Mouse (Mus musculus) left cerebral cortex, adult 9 months (tissue): ENCODE measurements around the gene Enpp5.
A peak's percentile ranks its signal among the peaks of the same experiment; 100 is the strongest.

ENCODE experiments used
- DNase-seq, 2 experiments: peaks; one replicate each; pipeline ENCODE4 v3.0.0; 2022; ENCODE audit warnings: low spot score in 2 of 2

Gene Enpp5

GRCm38 (mm10) chr17:44078631-44079350 lies at the start of gene Enpp5:
Gene Enpp5, plus strand, starts transcription at chr17:44078813.
- DNase-seq = peak; percentile 81 to 92

GRCm38 (mm10) chr17:44029616-44030015 lies 49.0 kb upstream of the Enpp5 start:
- DNase-seq = peak in 1 of 2 experiments; percentile 24

DNA sequence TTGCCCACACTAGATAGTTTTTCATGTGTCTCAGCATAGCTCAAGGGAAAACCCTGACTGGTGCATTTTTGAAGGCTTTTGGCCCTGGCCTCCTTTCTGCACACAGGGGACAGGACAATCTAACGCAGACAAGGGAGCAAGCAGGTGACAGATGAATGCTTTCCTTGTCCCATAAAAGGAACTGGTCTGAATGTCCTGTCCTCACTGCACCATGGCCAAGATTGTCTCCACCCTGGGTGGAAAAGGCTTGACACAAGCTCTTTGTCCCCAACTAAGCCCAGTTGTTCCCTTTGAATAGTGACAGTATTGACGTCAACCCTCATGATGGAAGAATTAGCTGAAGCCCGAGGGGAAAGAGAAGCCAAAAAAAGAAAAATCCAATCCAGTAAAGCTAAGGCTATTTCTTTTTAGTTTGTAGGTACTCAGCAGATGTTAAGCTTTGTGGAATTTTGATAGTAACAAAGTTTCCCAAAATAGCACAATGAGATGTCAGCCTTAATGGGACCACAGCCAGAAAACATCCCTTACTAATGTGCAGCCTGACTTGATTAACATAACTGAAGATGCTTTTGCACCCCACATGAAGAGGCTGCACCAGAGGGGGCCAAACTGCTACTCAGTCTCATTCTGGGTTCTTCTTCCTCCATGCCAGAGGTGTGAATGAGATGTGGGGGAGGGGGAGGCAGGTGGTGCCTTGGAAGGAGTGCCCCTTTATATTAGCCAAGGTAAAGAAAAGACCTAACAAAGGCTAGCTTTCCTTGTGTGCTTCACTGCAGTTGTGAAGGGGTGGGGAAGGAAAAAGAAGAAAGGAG lies 47.6 kb upstream of the Enpp5 start:
- DNase-seq = peak; percentile 58 to 61

DNA sequence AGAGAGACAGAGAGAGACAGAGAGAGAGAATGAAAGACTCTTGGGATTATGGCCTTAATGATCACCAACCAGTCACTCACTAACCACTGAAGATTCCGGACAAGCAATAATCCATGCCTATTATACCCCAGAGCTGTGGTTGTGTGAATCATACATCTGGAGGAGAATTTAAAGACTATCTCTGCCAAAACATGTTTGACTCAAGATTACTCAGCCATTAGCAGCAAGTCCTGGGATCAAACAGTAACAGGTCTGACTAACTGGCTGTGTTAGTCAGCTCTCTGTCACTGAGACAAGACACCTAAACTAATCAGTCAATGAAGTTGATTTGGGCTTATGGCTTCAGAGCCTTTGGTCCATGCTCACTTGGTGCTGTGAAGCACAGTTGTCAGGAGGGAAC lies 43.6 kb upstream of the Enpp5 start:
- DNase-seq = no peak

GRCm38 (mm10) chr17:44038656-44039055 lies 40.0 kb upstream of the Enpp5 start:
- DNase-seq = peak in 1 of 2 experiments; percentile 71

DNA sequence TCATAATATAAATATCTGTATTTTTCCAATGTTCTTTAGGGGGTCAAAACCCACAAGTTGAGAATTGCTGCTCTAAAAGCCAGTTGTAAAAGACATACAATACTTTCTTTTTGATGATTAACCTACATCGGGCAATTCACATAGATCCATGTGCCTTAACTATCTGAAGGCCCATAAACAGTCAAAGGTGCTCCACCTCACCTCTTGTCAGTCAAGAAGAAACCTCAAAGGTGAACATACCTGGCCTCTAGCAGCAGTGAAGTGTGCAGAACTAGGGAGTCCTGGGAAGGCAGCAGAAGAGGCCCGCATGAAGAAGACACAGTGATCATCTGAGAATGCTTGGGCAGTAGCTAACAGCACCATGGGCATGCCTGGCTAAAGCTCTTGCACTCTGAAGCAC lies 38.2 kb upstream of the Enpp5 start:
- DNase-seq = no peak

DNA sequence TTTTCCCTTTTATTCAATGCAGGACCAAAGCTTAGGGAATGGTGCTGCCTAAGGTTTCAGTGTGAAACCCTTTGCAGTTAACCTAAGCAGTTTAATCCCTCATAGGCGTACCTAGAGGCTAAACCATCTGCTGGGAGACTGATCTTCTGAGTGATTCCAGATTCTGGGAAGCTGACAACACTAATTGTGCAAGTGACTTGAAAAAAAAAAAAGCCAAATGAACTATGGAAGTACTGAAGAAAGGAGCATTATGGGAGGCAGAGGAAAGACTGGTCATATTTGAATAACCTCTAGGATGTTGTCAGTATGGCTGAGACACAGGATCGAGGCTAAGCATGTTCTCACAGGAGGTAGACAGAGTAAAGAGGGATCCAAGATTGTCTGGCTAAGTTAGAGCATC lies 36.3 kb upstream of the Enpp5 start:
- DNase-seq = no peak

DNA sequence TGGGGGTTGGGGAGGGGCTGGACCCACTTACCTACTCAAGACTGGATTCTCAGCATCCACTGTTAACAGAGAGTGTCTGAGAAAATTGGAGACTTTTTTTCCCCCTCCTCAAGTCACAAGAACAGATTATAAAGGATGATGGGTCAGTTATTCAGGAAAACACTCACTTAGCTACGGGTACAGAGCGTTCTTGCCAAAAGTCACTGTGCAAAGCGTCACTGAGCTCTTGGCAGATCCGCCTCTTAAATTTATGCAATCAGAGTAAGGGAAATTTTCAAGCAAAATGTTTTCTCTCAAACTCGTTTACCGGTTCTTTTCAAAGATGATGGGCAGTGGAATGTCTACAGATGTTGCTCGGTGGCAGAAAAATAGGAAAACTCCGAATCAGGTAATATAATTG lies 35.8 kb upstream of the Enpp5 start:
- DNase-seq = no peak

- no peak for DNase-seq
These were observed 25.2 kb upstream of the Enpp5 start for GRCm38 (mm10) chr17:44053427-44053826.

DNA sequence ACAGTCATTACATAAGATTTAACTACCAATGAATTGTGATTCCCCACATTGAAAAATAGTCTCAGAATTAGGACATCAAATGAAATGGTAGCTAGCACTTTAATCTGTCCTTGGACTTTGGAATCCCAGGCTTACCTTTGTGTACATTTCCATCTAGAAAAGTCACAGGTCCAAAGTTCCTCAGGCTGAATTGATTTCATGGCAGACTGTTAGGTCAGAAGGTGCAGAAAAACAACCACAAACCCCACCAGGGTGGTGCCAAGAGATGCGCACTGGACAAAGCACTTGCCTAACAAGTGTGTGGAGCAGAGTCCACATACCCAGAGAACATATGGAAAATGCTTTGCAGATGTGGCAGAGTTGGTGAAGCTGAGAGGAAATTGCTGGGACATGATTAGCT lies 21.5 kb upstream of the Enpp5 start:
- no peak for DNase-seq

DNA sequence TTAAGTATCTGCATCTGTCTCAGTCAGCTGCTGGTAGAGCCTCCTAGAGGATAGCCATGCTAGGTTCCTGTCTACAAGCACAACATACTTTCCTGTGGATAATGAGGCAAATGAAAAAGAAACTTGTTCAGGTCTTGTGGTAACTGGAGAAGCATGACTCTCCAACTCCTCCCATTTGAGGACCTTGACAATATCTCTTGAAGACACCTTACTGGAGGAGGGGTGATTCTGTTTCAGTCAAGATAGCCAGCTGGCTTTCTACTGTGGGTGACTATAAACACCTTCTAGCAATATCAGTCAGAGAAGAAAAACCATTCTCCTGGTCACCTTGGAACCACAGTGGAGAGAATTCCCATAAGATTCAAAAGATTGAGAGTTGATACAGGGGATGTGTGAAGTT lies 20.5 kb upstream of the Enpp5 start:
- no peak for DNase-seq

DNA sequence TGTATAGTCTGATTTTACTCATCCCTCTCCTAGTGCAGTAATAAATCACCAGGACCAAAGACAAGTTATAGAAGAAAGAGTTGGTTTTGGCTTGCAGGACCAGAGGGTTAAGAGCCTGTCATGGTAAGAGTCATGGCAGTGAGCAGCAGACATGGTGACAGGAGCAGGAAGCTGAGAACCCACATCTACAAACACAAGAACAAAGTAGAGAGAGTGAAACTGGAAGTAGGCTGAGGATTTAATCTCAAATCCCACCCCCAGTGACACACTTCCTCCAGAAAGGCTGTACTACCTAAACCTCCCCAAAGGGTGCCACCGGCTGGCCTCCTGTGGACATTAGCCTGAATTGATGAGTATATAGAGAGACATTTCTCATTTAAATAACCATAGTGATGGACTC lies 17.8 kb upstream of the Enpp5 start:
- DNase-seq = no peak

DNA sequence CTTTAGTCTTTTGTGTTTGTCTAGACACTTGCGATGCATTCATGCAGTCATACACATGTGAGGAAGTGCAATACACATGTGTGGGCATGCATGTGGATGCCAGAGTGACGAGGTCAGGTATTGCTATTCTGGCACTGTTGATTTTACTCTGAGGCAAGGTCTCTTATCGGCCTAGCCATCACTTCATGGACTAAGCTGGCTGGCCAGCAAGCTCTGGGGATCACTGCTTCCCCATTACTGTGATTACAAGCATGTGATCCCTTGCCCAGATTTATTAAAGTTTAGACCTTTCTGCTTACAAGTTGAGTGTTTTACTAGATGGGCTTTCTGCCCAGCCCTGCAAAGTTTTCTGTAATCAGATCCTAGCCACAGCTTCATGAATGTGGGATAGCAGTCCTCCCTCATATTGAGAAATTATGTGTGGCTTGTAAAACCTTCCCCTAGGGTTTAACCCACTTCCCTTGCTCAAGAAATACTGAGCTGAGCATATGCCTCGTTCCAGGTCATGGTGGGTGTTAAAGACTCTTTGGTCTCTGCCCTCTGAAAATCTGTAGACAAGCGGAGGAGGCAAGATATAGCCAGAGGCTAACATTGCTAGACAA lies 17.2 kb upstream of the Enpp5 start:
- no peak for DNase-seq

DNA sequence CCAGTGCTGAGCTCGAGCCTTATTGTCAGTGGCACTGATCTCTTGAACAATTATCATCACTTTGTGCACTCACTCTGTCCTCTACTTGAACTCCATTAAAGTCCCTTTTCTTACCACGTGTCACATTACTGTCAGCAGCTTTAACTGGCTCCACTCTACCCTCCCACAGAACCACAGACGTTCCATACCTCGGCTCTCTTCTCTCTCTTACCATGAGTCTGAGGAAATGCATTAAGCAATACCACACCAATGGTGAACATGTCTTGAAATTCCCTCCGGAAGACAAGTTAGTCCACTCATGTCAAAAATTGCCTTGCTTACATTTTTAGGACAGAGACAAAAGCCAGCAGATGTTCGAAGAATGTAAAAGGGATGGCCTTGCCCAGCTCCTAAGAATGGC lies 9.7 kb upstream of the Enpp5 start:
- no peak for DNase-seq

DNA sequence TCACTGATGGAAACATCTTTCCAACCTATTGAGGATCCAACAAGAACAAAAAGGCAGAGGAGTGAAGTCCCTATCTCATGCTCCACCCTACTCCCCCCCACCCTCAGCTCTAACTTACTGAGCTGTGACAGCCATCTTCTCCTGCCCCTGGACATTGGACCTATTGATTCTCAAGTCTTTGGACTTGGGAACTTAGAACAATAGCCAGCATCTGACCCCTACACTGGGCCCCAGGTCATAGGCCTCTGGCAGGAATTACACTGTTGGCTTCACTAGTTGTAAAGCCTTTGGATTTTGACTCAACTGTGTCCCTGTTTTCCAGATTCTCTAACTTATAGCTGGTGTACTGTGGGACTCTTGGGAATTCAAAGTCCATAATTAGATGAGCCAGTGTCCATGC lies 6.9 kb upstream of the Enpp5 start:
- no peak for DNase-seq

- no peak for DNase-seq
These were observed 3.0 kb upstream of the Enpp5 start for GRCm38 (mm10) chr17:44075601-44076000.

DNA sequence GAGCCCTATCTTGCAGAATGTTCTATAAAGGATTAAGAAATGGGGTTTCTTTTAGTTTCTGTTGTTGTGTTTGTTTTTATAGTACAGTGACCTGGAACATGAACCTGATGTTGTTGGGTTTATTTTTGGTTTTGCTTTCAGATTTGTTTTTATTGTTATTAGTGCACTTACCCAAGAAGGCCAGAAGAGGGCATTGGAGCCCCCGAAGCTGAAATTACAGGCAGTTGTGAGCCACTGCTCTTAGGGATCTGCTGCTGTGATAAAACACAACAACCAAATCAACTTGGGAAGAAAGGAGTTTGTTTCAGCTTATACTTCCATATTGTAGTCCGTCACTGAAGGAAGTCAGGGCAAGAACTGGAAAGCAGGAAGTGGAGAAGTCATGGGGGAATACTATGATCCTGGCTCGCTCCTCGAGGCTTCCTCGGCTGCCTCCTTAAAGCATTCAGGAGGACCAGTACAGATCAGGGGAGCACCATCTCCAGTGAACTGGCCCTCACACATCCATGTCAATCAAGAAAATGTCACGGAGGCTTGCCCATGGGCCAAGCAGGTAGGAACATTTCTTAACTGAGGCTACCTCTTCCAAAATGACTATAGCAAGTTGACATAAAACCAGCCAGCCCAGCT lies 2.4 kb upstream of the Enpp5 start:
- DNase-seq = no peak

- DNase-seq = no peak
These were observed 1.3 kb upstream of the Enpp5 start for GRCm38 (mm10) chr17:44077146-44077842.

- DNase-seq = no peak
These were observed 811 bp upstream of the Enpp5 start for GRCm38 (mm10) chr17:44077843-44078160.

- DNase-seq = no peak
These were observed 4.5 kb downstream of the Enpp5 start for GRCm38 (mm10) chr17:44083156-44083555.

- DNase-seq = no peak
These were observed 9.6 kb downstream of the Enpp5 start for GRCm38 (mm10) chr17:44088226-44088625.

GRCm38 (mm10) chr17:44090916-44091315 lies 12.3 kb downstream of the Enpp5 start:
- DNase-seq = no peak
